Mouse (Mus musculus) stomach, embryonic 15.5 days (tissue): ENCODE measurements at regions not wholly inside any gene's neighbourhood (a gene's known extent, or its start where the extent isn't known, plus 50 kb on each side); places are given as distances from the start of the nearest gene placed in this dataset.

Source experiments
- ATAC-seq: fragments of 200-750 bp; cut with Nextera tagmentation; 2 replicates; pipeline ENCODE4 v1.8.0; 2017; ENCODE audit warnings: low read depth, moderate number of reproducible peaks, moderate TSS enrichment; ENCODE audit not compliant: insufficient read depth, low FRiP score
- H3K27ac ChIP-seq: fragments of 300-500 bp; sonication (generic); 2 replicates; pipeline ENCODE4 v1.5.1; 2015; ENCODE audit warnings: mild to moderate bottlenecking, inconsistent platforms
- H3K27me3 ChIP-seq: fragments of 300-500 bp; sonication (generic); replicated peaks from 2 replicates; pipeline ENCODE4 v1.6.1; 2015; ENCODE audit warnings: inconsistent platforms
- H3K36me3 ChIP-seq: fragments of 300-500 bp; sonication (generic); 2 replicates; pipeline ENCODE4 v1.6.1; 2015; ENCODE audit warnings: inconsistent platforms
- H3K4me1 ChIP-seq: fragments of 300-500 bp; sonication (generic); 2 replicates; pipeline ENCODE4 v1.6.1; 2015; ENCODE audit warnings: inconsistent platforms
- H3K4me2 ChIP-seq: fragments of 300-500 bp; sonication (generic); 2 replicates; pipeline ENCODE4 v1.6.1; 2015; ENCODE audit warnings: mild to moderate bottlenecking, inconsistent platforms
- H3K4me3 ChIP-seq: fragments of 300-500 bp; sonication (generic); replicated peaks from 2 replicates; pipeline ENCODE4 v1.5.1; 2015; ENCODE audit warnings: inconsistent platforms
- H3K9ac ChIP-seq: fragments of 300-500 bp; sonication (generic); 2 replicates; pipeline ENCODE4 v1.6.1; 2015; ENCODE audit warnings: inconsistent platforms
- H3K9me3 ChIP-seq: fragments of 300-500 bp; sonication (generic); 2 replicates; pipeline ENCODE4 v1.6.1; 2016; ENCODE audit warnings: inconsistent platforms
- WGBS: fragments of 180-500 bp; shearing (Covaris S2); methylation state at CpG from one replicate; pipeline ENCODE4 v1.1.7; 2015; 5-methylcytosine and 5-hydroxymethylcytosine counted together

GRCm38 (mm10) chr7:71409061-71409460 is 57.8 kb upstream of the Gm10295 start:
- Histone ChIP-seq H3K9ac (no peak overlapping the region), H3K4me1 (peaks cover 12% of the 10 kb centered on the region), H3K4me2 (no peak overlapping the region), H3K27ac (peak overlapping the region; percentile 46; the same call in 1 of the 2 replicates), H3K27me3 (no peaks in the 10 kb centered on the region), H3K36me3 (no peaks in the 10 kb centered on the region), H3K4me3 (no peak overlapping the region), H3K9me3 (no peaks in the 10 kb centered on the region)
- 32% methylated on average over 5 of the region's 5 CpGs for WGBS
- ATAC-seq: no peak

DNA sequence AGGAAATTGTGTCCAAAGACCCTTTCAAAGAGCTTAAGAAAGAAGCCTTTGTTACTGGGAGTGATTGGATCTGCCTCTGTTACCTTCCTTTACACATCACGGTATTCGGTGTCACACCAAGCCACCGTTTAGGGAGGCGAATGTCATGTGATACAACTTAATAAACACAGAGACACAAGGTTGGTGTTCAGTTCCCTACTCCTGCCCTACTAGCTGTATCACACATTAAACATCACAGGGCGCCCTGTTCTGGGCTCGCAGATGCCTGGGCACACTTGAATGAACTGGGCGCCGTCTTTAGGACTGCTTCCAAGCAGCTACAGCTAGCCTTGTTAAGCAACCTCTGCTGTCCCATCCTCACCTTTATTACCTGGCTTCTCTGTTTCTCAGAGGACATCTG is 55.0 kb upstream of the Gm10295 start:
- Histone ChIP-seq H3K36me3 (no peaks in the 10 kb centered on the region), H3K4me2 (no peak overlapping the region), H3K9me3 (no peaks in the 10 kb centered on the region), H3K9ac (no peak overlapping the region), H3K4me1 (peaks cover 8% of the 10 kb centered on the region), H3K27me3 (no peaks in the 10 kb centered on the region), H3K27ac (no peak overlapping the region), H3K4me3 (no peak overlapping the region)
- ATAC-seq: no peak
- WGBS: 87% methylated on average over 8 of the region's 8 CpGs
